Mouse (Mus musculus) left cerebral cortex, adult 2 months (tissue): ENCODE measurements around the gene Nfia. TPM values are rescaled to one million over a fixed set of nuclear protein-coding genes. Genes with fewer than 3 reads are reported as not detected.

Experiments used
- DNase-seq, 2 experiments: peaks; one replicate each; pipeline ENCODE4 v3.0.0; 2021 to 2022; ENCODE audit warnings: low spot score in 2 of 2, mixed read lengths in 1 of 2; ENCODE audit errors: extremely low spot score in 1 of 2
- H3K27ac ChIP-seq: fragments of 200-600 bp; 2 replicates; pipeline ENCODE4 v1.8.1; 2022
- H3K4me3 ChIP-seq: fragments of 200-600 bp; 2 replicates; pipeline ENCODE4 v1.8.1; 2022
- CTCF ChIP-seq: fragments of 200-600 bp; IDR thresholded peaks from 2 replicates; pipeline ENCODE4 v1.8.1; 2022; ENCODE audit warnings: antibody characterized with exemption, mild to moderate bottlenecking, moderate library complexity
- intact Hi-C: fragments of 180-260 bp; cut with DNase I; formaldehyde crosslinking; loops from one replicate; pipeline ENCODE4 v1.15.1; 2025
- total RNA-seq, 2 experiments: library from RNA; stranded (reverse); gene quantifications; 2 replicates each; pipeline ENCODE4 v1.2.3; 2021

Gene Nfia
- total RNA-seq, 2 experiments from 2014 or later, result 58.1 to 62.5 TPM

DNA sequence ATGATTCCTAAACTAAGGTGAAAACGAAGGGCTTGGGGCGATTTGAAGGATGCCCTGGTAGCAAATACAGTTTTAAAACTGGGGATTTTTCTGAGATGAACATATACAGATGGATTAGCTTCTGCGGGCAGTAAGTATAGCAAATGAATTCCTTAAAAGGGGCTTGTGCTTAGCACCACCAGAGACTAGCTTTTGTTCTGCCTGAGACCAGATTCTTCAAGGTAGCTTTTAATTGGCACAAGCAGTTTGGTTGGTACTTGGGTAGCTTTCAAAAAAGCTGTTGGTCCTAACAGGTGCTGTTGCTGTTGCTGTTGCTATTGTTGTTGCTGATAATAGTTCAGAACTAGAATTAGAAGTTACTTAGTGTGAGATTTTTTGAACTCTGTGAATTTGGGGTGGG, 152.3 kb downstream of the Nfia start:
- DNase-seq, result no peak
- Histone ChIP-seq H3K27ac (peak overlapping the region; percentile 10; the same call in 1 of the 2 replicates), H3K4me3 (no peak overlapping the region)
- intact Hi-C loops, result no loop called here
- no peak for TF ChIP-seq CTCF

- Histone ChIP-seq H3K4me3 (no peak overlapping the region), H3K27ac (no peak overlapping the region)
- no peak for TF ChIP-seq CTCF
- intact Hi-C loops, result no loop called here
- no peak for DNase-seq
Observed at GRCm38 (mm10) chr4:97925644-97926043, 153.1 kb downstream of the Nfia start.

- peak overlapping the region; percentile 42; the same call in 1 of the 2 replicates for H3K27ac ChIP-seq
- DNase-seq, result no peak
- intact Hi-C loops, result no loop called here
- TF ChIP-seq CTCF, result no peak
- H3K4me3 ChIP-seq, result no peak overlapping the region
Observed at GRCm38 (mm10) chr4:97926607-97927308, 154.2 kb downstream of the Nfia start.

- DNase-seq, result no peak
- Histone ChIP-seq H3K4me3 (no peak overlapping the region), H3K27ac (peak overlapping the region; percentile 42; the same call in 1 of the 2 replicates)
- intact Hi-C loops, result no loop called here
- TF ChIP-seq CTCF, result no peak
Observed at GRCm38 (mm10) chr4:97927309-97927656, 154.7 kb downstream of the Nfia start.

DNA sequence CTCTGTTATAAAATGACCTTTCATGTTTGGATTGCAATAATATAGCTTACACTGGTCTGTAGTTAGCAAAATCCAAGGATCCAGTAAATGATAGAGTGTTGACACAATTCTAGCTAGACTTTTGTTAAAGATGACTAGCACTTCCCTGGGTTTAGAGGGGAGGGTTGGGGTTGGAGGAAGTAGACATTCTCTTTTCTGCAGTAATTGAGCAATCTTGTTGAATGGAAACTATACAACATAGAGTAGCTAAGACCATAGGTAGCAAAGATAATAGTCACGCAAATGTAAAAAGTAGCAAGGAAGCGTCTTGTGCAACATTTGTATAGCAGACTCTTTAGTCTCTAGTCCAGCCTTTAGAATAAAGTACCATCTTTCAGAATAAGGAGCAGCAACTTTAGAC, 163.8 kb downstream of the Nfia start:
- DNase-seq, result no peak
- H3K27ac ChIP-seq, result peak overlapping the region; percentile 19; the same call in 1 of the 2 replicates
- no peak for TF ChIP-seq CTCF
- H3K4me3 ChIP-seq, result no peak overlapping the region
- intact Hi-C loops, result no loop called here

DNA sequence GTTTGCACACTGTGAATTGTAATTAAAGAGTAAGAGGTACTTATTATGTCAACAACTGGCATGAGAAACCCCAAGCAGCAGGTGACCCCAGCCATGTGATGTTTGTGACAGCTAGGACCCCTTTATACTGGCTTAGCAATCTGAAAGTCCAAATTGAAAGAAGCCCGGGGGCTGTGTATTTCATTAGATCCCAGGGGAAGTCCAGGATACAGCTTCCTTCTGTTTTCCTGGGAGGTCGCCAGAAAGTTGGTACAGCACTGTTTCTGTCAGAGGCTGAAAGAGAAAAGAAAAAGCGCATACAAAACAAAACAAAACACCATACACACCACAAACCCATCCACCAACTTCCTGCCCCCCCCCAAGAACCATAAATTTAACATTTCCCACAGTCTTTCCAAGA, 164.4 kb downstream of the Nfia start:
- H3K27ac ChIP-seq, result peak overlapping the region; percentile 19; the same call in 1 of the 2 replicates
- DNase-seq, result no peak
- H3K4me3 ChIP-seq, result no peak overlapping the region
- TF ChIP-seq CTCF, result no peak
- intact Hi-C loops, result no loop called here

- no peak overlapping the region for H3K4me3 ChIP-seq
- no peak overlapping the region for H3K27ac ChIP-seq
- DNase-seq, result no peak
- intact Hi-C loops, result no loop called here
- TF ChIP-seq CTCF, result no peak
Observed at GRCm38 (mm10) chr4:97939492-97939891, 167.0 kb downstream of the Nfia start.

GRCm38 (mm10) chr4:97939920-97940520, 167.5 kb downstream of the Nfia start:
- H3K27ac ChIP-seq, result no peak overlapping the region
- no peak for TF ChIP-seq CTCF
- no peak for DNase-seq
- intact Hi-C loops, result no loop called here
- H3K4me3 ChIP-seq, result no peak overlapping the region

DNA sequence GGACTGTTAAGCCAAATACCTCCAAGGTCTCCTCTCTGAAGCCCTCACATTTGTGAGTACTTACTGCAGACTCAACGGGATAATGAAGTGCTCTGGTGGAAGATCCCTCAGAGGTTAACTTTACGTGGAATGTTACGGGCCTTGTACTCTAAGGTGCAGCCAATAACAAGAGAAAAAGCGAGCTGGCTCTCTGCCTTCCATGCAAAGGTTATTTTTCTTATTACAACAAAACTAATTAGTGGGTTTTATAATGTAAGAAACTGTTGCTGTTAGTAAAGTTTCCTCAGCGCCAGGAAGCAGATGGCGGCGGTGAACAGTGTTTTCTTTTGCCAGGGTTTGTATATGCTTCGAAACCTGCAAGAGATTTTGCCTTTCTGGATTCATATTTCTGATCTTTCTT, 169.1 kb downstream of the Nfia start:
- Histone ChIP-seq H3K27ac (no peak overlapping the region; the same call in 1 of the 2 replicates), H3K4me3 (no peak overlapping the region)
- no peak for TF ChIP-seq CTCF
- DNase-seq, result no peak
- intact Hi-C loops, result no loop called here

- TF ChIP-seq CTCF, result no peak
- no peak for DNase-seq
- intact Hi-C loops, result no loop called here
- Histone ChIP-seq H3K4me3 (no peak overlapping the region), H3K27ac (no peak overlapping the region)
Observed at GRCm38 (mm10) chr4:97944309-97944708, 171.8 kb downstream of the Nfia start.

DNA sequence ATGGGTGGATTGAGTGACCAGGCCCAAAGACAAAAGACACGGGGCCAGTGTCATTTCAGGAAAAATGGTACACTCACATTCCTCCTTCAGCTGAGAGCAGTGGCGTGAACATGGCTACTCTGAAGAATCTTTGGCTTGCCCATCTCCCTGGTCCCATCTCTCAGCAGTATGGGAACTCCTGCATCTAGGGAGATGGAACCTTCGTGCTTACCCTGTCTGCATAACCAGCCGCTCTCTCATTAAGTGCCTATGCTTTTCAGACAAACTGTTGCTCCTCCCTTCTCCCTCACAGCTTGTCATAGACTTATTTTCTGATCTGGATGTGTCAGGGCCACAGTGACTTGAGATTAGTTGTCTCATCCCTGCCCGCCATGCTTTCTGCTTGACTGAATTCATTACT, 174.9 kb downstream of the Nfia start:
- Histone ChIP-seq H3K27ac (no peak overlapping the region), H3K4me3 (no peak overlapping the region)
- TF ChIP-seq CTCF, result no peak
- DNase-seq, result no peak
- intact Hi-C loops, result no loop called here

- no peak overlapping the region for H3K4me3 ChIP-seq
- no peak for DNase-seq
- no peak overlapping the region; the same call in 1 of the 2 replicates for H3K27ac ChIP-seq
- TF ChIP-seq CTCF, result no peak
- intact Hi-C loops, result no loop called here
Observed at GRCm38 (mm10) chr4:97948250-97948649, 175.7 kb downstream of the Nfia start.
